Mouse (Mus musculus): ENCODE data around the gene Armcx3. TPM values are rescaled to one million over a fixed set of nuclear protein-coding genes. Genes with fewer than 3 reads are reported as not detected.
"Not testable (repeated sequence)": the region's sequence is repeated elsewhere in the genome, so short reads cannot be mapped to it uniquely, and the experiment has no call there.

Armcx3 gene
- 10 to 100 TPM; 77.5 to 89.8 TPM for total RNA-seq (2021)
- long read RNA-seq, experiment 1, transcript Armcx3-202 (5 exons, 2,024 nt): minor isoform, 12 of 110 reads
- long read RNA-seq, experiment 1, transcript Armcx3-201 (5 exons, 3,327 nt): major isoform, 78 of 110 reads
- long read RNA-seq, experiment 1, partial matches to known transcripts: 16 of 110 reads
- long read RNA-seq, experiment 1, other reads (novel, unspliced or antisense): 4 of 110 reads
- long read RNA-seq, experiment 2, transcript Armcx3-201 (5 exons, 3,327 nt): major isoform, 87 of 141 reads
- long read RNA-seq, experiment 2, transcript Armcx3-202 (5 exons, 2,024 nt): minor isoform, 23 of 141 reads
- long read RNA-seq, experiment 2, partial matches to known transcripts: 9 of 141 reads
- long read RNA-seq, experiment 2, other reads (novel, unspliced or antisense): 22 of 141 reads

- no peak for TF ChIP-seq CTCF (conservative IDR thresholded peaks at IDR 0.05)
- peak; percentile 37 to 58 for DNase-seq (ENCODE audit: low spot score in 2 of 2)
- H3K27ac ChIP-seq: peak within 1 kb of the TSS; percentile 91
- H3K4me3 ChIP-seq: peak within 1 kb of the TSS; percentile 60
These were observed at the start of gene Armcx3 for GRCm38 (mm10) chrX:134756434-134757292. Armcx3 (plus strand) TSS chrX:134756595.

GRCm38 (mm10) chrX:134716863-134717262 is 39.5 kb upstream of the Armcx3 start:
- no peak overlapping the region for H3K27ac ChIP-seq
- DNase-seq (ENCODE audit: low spot score in 2 of 2): no peak
- no peak overlapping the region for H3K4me3 ChIP-seq
- TF ChIP-seq CTCF (conservative IDR thresholded peaks at IDR 0.05): no peak

- peak; percentile 65 to 66 for DNase-seq (ENCODE audit: low spot score in 2 of 2)
- Histone ChIP-seq H3K4me3 (peak within 1 kb of the TSS; percentile 69), H3K27ac (peak within 1 kb of the TSS; percentile 90)
- TF ChIP-seq CTCF (conservative IDR thresholded peaks at IDR 0.05): peak; percentile 35
These were observed 38.6 kb upstream of the Armcx3 start, which contains the start of gene Armcx1 for GRCm38 (mm10) chrX:134717752-134718308. Armcx1 (plus strand) TSS chrX:134717963.

- TF ChIP-seq CTCF (conservative IDR thresholded peaks at IDR 0.05): no peak
- peak overlapping the region; percentile 90 for H3K27ac ChIP-seq
- H3K4me3 ChIP-seq: peak overlapping the region; percentile 69
- DNase-seq (ENCODE audit: low spot score in 2 of 2): peak; percentile 39 to 46
These were observed 37.9 kb upstream of the Armcx3 start for GRCm38 (mm10) chrX:134718524-134718923.

DNA sequence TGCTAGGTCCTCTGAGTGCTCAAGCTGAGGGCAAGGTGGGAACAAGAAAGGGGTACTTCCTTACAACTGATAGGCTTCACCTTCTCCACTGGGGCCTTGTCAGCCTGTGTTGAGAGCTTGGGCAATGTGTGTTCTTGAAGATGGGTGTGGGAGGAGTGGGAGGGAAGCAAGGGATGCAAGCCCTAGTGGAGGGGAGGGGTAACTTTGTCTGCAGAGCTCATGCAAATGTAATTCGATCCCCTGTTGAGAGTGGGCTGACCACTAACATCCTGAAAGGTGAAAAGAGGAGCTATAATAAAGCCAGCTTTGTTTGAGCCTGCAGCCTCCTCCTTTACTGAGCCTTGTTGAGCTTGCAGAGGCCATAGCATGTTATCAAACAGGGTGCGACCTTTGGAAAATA is 32.6 kb upstream of the Armcx3 start:
- not testable (repeated sequence) for DNase-seq (ENCODE audit: low spot score in 2 of 2); H3K27ac ChIP-seq; H3K4me3 ChIP-seq

- no peak overlapping the region for H3K27ac ChIP-seq
- DNase-seq (ENCODE audit: low spot score in 2 of 2): peak in 1 of 2 experiments; percentile 18
- no peak overlapping the region for H3K4me3 ChIP-seq
- TF ChIP-seq CTCF (conservative IDR thresholded peaks at IDR 0.05): peak; percentile 82
These were observed 26.6 kb upstream of the Armcx3 start for GRCm38 (mm10) chrX:134729778-134730177.

DNA sequence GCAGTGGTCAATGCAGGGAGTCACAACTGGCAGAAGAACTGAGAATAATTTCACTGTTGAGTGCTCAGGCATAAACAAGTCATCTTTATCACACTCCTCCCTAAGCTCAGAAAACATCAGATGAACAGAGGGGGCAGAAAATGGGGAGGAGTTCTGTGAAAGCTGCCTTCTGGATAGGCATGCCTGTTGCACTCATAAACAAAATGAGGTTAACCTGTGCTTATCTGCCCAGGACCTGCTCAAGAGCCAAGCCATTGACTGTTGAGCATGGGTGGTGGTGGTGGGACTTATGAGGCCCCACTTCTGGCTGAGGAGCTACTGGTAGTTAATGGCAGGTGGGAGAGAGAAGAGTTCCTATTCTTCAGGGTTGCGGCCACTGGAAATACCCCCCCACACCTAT is 18.6 kb upstream of the Armcx3 start:
- no peak overlapping the region for H3K4me3 ChIP-seq
- no peak for TF ChIP-seq CTCF (conservative IDR thresholded peaks at IDR 0.05)
- DNase-seq (ENCODE audit: low spot score in 2 of 2): no peak
- no peak overlapping the region for H3K27ac ChIP-seq

DNA sequence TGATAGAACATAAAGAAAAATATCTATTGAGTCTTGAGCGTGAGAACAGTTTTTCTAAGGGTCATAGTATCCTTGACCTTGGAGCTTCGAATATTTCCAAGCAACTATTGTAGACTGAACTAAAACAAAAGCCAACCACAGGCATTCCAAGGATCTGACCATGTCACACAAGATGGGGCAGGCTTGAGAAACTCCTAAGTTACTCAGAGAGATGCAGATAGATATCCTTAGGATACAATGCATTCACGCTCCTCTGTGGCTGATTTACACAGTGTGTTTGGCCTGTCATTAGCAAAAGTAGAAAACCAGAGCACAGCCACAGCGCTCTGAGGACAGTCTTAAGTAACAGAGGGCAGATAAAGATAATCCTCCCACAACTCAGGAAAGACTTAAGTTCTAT is 17.2 kb upstream of the Armcx3 start:
- Histone ChIP-seq H3K27ac (no peak overlapping the region), H3K4me3 (no peak overlapping the region)
- no peak for TF ChIP-seq CTCF (conservative IDR thresholded peaks at IDR 0.05)
- no peak for DNase-seq (ENCODE audit: low spot score in 2 of 2)

GRCm38 (mm10) chrX:134741862-134742261 is 14.5 kb upstream of the Armcx3 start:
- TF ChIP-seq CTCF (conservative IDR thresholded peaks at IDR 0.05): no peak
- Histone ChIP-seq H3K4me3 (no peak overlapping the region), H3K27ac (no peak overlapping the region)
- DNase-seq (ENCODE audit: low spot score in 2 of 2): no peak

DNA sequence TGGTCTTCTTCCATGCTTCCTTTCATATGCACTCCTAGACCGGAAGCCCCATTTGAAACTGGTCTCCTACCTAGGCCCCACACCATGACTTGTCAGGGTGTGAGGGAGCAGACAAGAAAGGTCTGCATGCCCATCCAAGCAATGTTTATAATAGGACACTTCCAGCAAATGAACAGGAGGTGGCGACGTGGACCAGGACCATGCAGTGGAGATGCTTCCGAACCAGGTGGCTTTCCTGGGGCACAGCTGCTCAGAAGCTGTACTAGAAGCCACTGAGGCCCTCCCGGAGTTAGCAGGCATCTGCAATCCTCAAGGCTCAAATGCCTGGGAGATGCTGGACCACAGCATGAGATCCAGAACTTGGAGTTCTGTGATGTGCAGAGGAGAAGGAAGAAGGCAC is 9.9 kb upstream of the Armcx3 start:
- peak; percentile 24 to 32 for DNase-seq (ENCODE audit: low spot score in 2 of 2)
- no peak overlapping the region for H3K4me3 ChIP-seq
- H3K27ac ChIP-seq: no peak overlapping the region
- peak; percentile 76 for TF ChIP-seq CTCF (conservative IDR thresholded peaks at IDR 0.05)

- H3K4me3 ChIP-seq: peak within 1 kb of the TSS; percentile 63
- DNase-seq (ENCODE audit: low spot score in 2 of 2): peak; percentile 45 to 66
- H3K27ac ChIP-seq: peak within 1 kb of the TSS; percentile 43
- peak; percentile 22 for TF ChIP-seq CTCF (conservative IDR thresholded peaks at IDR 0.05)
These were observed 5.4 kb upstream of the Armcx3 start, which contains the start of gene Armcx6 for GRCm38 (mm10) chrX:134750764-134751592. Armcx6 (minus strand) TSS chrX:134751417.

DNA sequence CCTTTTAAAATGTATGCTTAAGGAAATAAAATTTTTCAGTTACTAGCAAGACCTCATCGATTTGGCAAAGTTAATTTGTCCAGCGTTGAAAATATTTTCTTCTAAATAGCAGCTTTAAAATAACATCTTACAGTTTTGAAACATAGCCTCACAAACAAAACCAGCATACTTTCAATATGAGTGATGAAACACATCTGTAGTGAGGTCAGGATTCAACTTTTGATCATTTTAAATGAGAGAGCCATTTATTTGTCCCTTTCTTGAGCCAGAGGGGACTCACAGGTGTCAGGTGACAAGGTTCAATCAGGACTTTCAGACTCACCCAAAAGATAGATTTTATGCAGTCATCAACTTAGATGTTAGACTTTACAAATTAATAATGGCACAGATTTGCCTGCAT is 4.5 kb upstream of the Armcx3 start:
- Histone ChIP-seq H3K4me3 (no peak overlapping the region), H3K27ac (0 out of 2 replicates have a peak overlapping the region, but pooled peaks have one; percentile 43)
- no peak for DNase-seq (ENCODE audit: low spot score in 2 of 2)
- TF ChIP-seq CTCF (conservative IDR thresholded peaks at IDR 0.05): no peak
